Mouse (Mus musculus) limb, embryonic 11.5 days (tissue): ENCODE results near the gene Crcp. TPM values are rescaled to one million over a fixed set of nuclear protein-coding genes. Genes with fewer than 3 reads are reported as not detected.
A peak's percentile ranks its signal among the peaks of the same experiment; 100 is the strongest.

ENCODE experiments used
- ATAC-seq: fragments of 200-750 bp; cut with Nextera tagmentation; 2 replicates; pipeline ENCODE4 v1.8.0; 2017; ENCODE audit warnings: low read depth; ENCODE audit not compliant: insufficient number of reproducible peaks, low FRiP score, low TSS enrichment
- DNase-seq: peaks from one replicate; pipeline ENCODE4 v3.0.0-alpha.2; 2015; ENCODE audit warnings: low spot score
- H3K27ac ChIP-seq: fragments of 300-500 bp; sonication (generic); replicated peaks from 2 replicates; pipeline ENCODE4 v1.5.1; 2014; ENCODE audit warnings: low read depth, mild to moderate bottlenecking, low read length
- H3K27me3 ChIP-seq: fragments of 300-500 bp; sonication (generic); 2 replicates; pipeline ENCODE4 v1.6.1; 2014; ENCODE audit warnings: mild to moderate bottlenecking, low read length, mixed read lengths; ENCODE audit not compliant: control insufficient read depth, insufficient read depth
- H3K36me3 ChIP-seq: fragments of 300-500 bp; sonication (generic); 2 replicates; pipeline ENCODE4 v1.6.1; 2014; ENCODE audit warnings: mild to moderate bottlenecking, low read length, moderate library complexity, mixed read lengths; ENCODE audit not compliant: control insufficient read depth, insufficient read depth
- H3K4me1 ChIP-seq: fragments of 300-500 bp; sonication (generic); 2 replicates; pipeline ENCODE4 v1.6.1; 2014; ENCODE audit warnings: low read length, mixed read lengths; ENCODE audit not compliant: control insufficient read depth, insufficient read depth
- H3K4me2 ChIP-seq: fragments of 300-500 bp; sonication (generic); 2 replicates; pipeline ENCODE4 v1.6.1; 2014; ENCODE audit warnings: low read depth, mild to moderate bottlenecking, moderate library complexity; ENCODE audit not compliant: severe bottlenecking
- H3K4me3 ChIP-seq: fragments of 300-500 bp; sonication (generic); 2 replicates; pipeline ENCODE4 v1.5.1; 2014; ENCODE audit warnings: low read depth, low read length
- H3K9ac ChIP-seq: fragments of 300-500 bp; sonication (generic); 2 replicates; pipeline ENCODE4 v1.6.1; 2014; ENCODE audit warnings: mild to moderate bottlenecking, low read length
- H3K9me3 ChIP-seq: fragments of 300-500 bp; sonication (generic); 2 replicates; pipeline ENCODE4 v1.6.1; 2016; ENCODE audit warnings: low read length; ENCODE audit not compliant: control insufficient read depth
- WGBS: fragments of 180-500 bp; shearing (Covaris S2); extraction: QIAGEN DNeasy Blood & Tissue Kit; methylation state at CpG from one replicate; pipeline ENCODE4 v1.1.7; 2014; 5-methylcytosine and 5-hydroxymethylcytosine counted together
- polyA plus RNA-seq: library from polyadenylated mRNA; unstranded; fragments of >200 nt; fragmentation: Nextera tagmentation; extraction: Ambion mirVana; gene quantifications from 2 replicates; pipeline ENCODE4 v1.2.1, GENCODE M21; 2014

Crcp gene
- polyA plus RNA-seq, 1 experiment from 2014 or later = 29.6 TPM

- Histone ChIP-seq H3K27ac (no peak within 1 kb of the TSS), H3K4me1 (no peaks in the 10 kb centered on the region), H3K27me3 (no peaks in the 10 kb centered on the region), H3K4me2 (no peak within 1 kb of the TSS), H3K9ac (no peak within 1 kb of the TSS), H3K4me3 (no peak within 1 kb of the TSS), H3K9me3 (no peaks in the 10 kb centered on the region), H3K36me3 (no peaks in the 10 kb centered on the region)
- no peak for DNase-seq
- ATAC-seq = no peak
- WGBS = 92% methylated on average over 6 of the region's 6 CpGs
These were observed 43.9 kb downstream of the Crcp start, which contains the start of gene Tpst1 for GRCm38 (mm10) chr5:130073026-130073425. Tpst1 (plus strand) TSS chr5:130073326.

- ATAC-seq (no peak), DNase-seq (no peak)
- H3K4me1 ChIP-seq = peaks cover 3% of the 10 kb centered on the region; the same call in 1 of the 2 replicates
- H3K27me3 ChIP-seq = no peaks in the 10 kb centered on the region
- WGBS = 75% methylated on average over 6 of the region's 6 CpGs
- H3K9ac ChIP-seq = no peak overlapping the region
- H3K4me2 ChIP-seq = no peak overlapping the region
- H3K27ac ChIP-seq = no peak overlapping the region
- no peaks in the 10 kb centered on the region for H3K36me3 ChIP-seq
- H3K9me3 ChIP-seq = no peaks in the 10 kb centered on the region
- H3K4me3 ChIP-seq = no peak overlapping the region
These were observed 45.4 kb downstream of the Crcp start for GRCm38 (mm10) chr5:130074491-130074890.

- Histone ChIP-seq H3K4me1 (peaks cover 3% of the 10 kb centered on the region; the same call in 1 of the 2 replicates), H3K9me3 (0 out of 2 replicates have a peak, but pooled peaks cover 4% of the 10 kb centered on the region), H3K27ac (no peak overlapping the region), H3K4me3 (no peak overlapping the region), H3K4me2 (no peak overlapping the region), H3K36me3 (no peaks in the 10 kb centered on the region), H3K27me3 (no peaks in the 10 kb centered on the region), H3K9ac (no peak overlapping the region)
- WGBS = 61% methylated on average over 6 of the region's 6 CpGs
- DNase-seq (no peak), ATAC-seq (no peak)
These were observed 47.3 kb downstream of the Crcp start for GRCm38 (mm10) chr5:130076396-130076795.

GRCm38 (mm10) chr5:130078096-130078833 lies 49.2 kb downstream of the Crcp start:
- no peak for ATAC-seq
- H3K36me3 ChIP-seq = no peaks in the 10 kb centered on the region
- H3K9me3 ChIP-seq = 0 out of 2 replicates have a peak, but pooled peaks cover 4% of the 10 kb centered on the region
- 73% methylated on average over 9 of the region's 9 CpGs for WGBS
- H3K9ac ChIP-seq = peak overlapping the region; percentile 90; the same call in 1 of the 2 replicates
- no peak for DNase-seq
- H3K4me2 ChIP-seq = no peak overlapping the region
- no peak overlapping the region for H3K4me3 ChIP-seq
- H3K27ac ChIP-seq = no peak overlapping the region
- H3K27me3 ChIP-seq = no peaks in the 10 kb centered on the region
- peaks cover 3% of the 10 kb centered on the region; the same call in 1 of the 2 replicates for H3K4me1 ChIP-seq

GRCm38 (mm10) chr5:130078834-130079156 lies 49.7 kb downstream of the Crcp start:
- H3K4me3 ChIP-seq = peak overlapping the region; percentile 62
- no peak overlapping the region for H3K27ac ChIP-seq
- H3K4me1 ChIP-seq = peaks cover 3% of the 10 kb centered on the region; the same call in 1 of the 2 replicates
- H3K9me3 ChIP-seq = 0 out of 2 replicates have a peak, but pooled peaks cover 4% of the 10 kb centered on the region
- no peaks in the 10 kb centered on the region for H3K27me3 ChIP-seq
- ATAC-seq = 0 out of 2 replicates have a peak, but pooled peaks have one; percentile 11
- no peak for DNase-seq
- H3K9ac ChIP-seq = peak overlapping the region; percentile 90
- H3K4me2 ChIP-seq = peak overlapping the region; percentile 69
- WGBS = 48% methylated on average over 6 of the region's 6 CpGs
- H3K36me3 ChIP-seq = no peaks in the 10 kb centered on the region

- peak; percentile 98 for DNase-seq
- WGBS = 1% methylated on average over 66 of the region's 86 CpGs
- Histone ChIP-seq H3K9ac (peak overlapping the region; percentile 90), H3K9me3 (0 out of 2 replicates have a peak, but pooled peaks cover 4% of the 10 kb centered on the region), H3K4me3 (peak overlapping the region; percentile 62), H3K27ac (peak overlapping the region; percentile 56; the same call in 1 of the 2 replicates), H3K4me2 (peak overlapping the region; percentile 69), H3K27me3 (no peaks in the 10 kb centered on the region), H3K36me3 (no peaks in the 10 kb centered on the region), H3K4me1 (peaks cover 3% of the 10 kb centered on the region; the same call in 1 of the 2 replicates)
- peak; percentile 94 for ATAC-seq
These were observed 50.3 kb downstream of the Crcp start for GRCm38 (mm10) chr5:130079202-130080050.

GRCm38 (mm10) chr5:130080051-130080681 lies 51.1 kb downstream of the Crcp start:
- ATAC-seq (0 out of 2 replicates have a peak, but pooled peaks have one; percentile 15), DNase-seq (peak; percentile 30)
- Histone ChIP-seq H3K27ac (no peak overlapping the region), H3K36me3 (no peaks in the 10 kb centered on the region), H3K9ac (peak overlapping the region; percentile 90), H3K4me2 (peak overlapping the region; percentile 69), H3K4me3 (peak overlapping the region; percentile 62), H3K4me1 (peaks cover 3% of the 10 kb centered on the region; the same call in 1 of the 2 replicates), H3K9me3 (0 out of 2 replicates have a peak, but pooled peaks cover 4% of the 10 kb centered on the region), H3K27me3 (no peaks in the 10 kb centered on the region)
- 67% methylated on average over 16 of the region's 16 CpGs for WGBS
